ENCODE assay signal across 13 mouse cellular contexts in the genomic region with DNA sequence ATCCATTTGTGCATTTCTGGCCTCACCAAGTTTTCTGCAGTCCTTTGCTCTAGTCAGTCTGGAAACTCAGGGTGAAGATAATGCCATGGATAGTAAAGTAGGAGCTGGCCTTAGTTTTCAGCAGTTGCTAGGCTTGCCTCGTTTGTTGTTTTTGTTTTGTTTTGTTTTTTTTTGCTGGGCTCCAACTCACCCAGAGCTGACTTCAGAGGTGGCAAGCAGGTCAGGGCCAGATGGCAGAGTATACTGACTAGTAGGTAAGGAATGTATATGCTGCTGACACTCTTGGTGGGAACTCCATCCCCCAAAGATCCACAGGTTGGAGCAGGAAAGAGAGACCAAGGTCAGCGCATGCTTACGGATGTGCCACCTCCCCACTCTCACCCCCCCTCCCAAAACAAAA. TPM values are rescaled to one million over a fixed set of nuclear protein-coding genes. Genes with fewer than 3 reads are reported as not detected.
DNase-seq lines count a peak whose midpoint lies in the region; ATAC-seq lines count a peak whose summit lies in the region.
"Had no signal": no experiment of that assay in that cellular context is flagged by ENCODE, and none has a peak within 500 bp of the region (broad histone marks: within the 10 kb centered on the region; RNA-seq: fewer than 3 reads in every experiment).

No protein-coding gene starts in this region.

- no peaks in the 10 kb centered on the region for H3K9me3 ChIP-seq in heart, embryonic 10.5 days
- H3K9me3 ChIP-seq in kidney, embryonic 14.5 days (ENCODE audit: control insufficient read depth, low read length): no peaks in the 10 kb centered on the region
- no peaks in the 10 kb centered on the region for H3K9me3 ChIP-seq in embryonic facial prominence, embryonic 13.5 days
- no peaks in the 10 kb centered on the region for H3K9me3 ChIP-seq in stomach, embryonic 14.5 days (ENCODE audit: control insufficient read depth, low read depth, low read length)
- no peaks in the 10 kb centered on the region for H3K9me3 ChIP-seq in midbrain, embryonic 10.5 days (replicated peaks)
- H3K9me3 ChIP-seq: lung, embryonic 15.5 days had no signal

- DNase-seq in heart, embryonic 10.5 days (ENCODE audit: low spot score): no peak
- no peak for DNase-seq in heart, adult 18-20 months
- no peak for DNase-seq in kidney, postnatal 25 days
- no peak for DNase-seq in left cerebral cortex, adult 11 months (ENCODE audit: low spot score)
- DNase-seq in midbrain, embryonic 10.5 days (ENCODE audit: low spot score): no peak
- DNase-seq: adrenal gland, postnatal 14 days; thymus, postnatal 25 days had no signal

- H3K36me3 ChIP-seq in heart, embryonic 10.5 days: no peaks in the 10 kb centered on the region
- no peaks in the 10 kb centered on the region for H3K36me3 ChIP-seq in kidney, embryonic 14.5 days (ENCODE audit: control insufficient read depth, insufficient read depth, low read length)
- no peaks in the 10 kb centered on the region for H3K36me3 ChIP-seq in embryonic facial prominence, embryonic 13.5 days
- H3K36me3 ChIP-seq in stomach, embryonic 14.5 days (ENCODE audit: control insufficient read depth, insufficient read depth, low read length): no peaks in the 10 kb centered on the region
- no peaks in the 10 kb centered on the region for H3K36me3 ChIP-seq in midbrain, embryonic 10.5 days
- H3K36me3 ChIP-seq: lung, embryonic 15.5 days had no signal

- no peak overlapping the region for H3K4me3 ChIP-seq in heart, embryonic 10.5 days
- no peak overlapping the region for H3K4me3 ChIP-seq in kidney, embryonic 14.5 days (ENCODE audit: low read length)
- H3K4me3 ChIP-seq in embryonic facial prominence, embryonic 13.5 days: no peak overlapping the region
- no peak overlapping the region for H3K4me3 ChIP-seq in stomach, embryonic 14.5 days (ENCODE audit: low read depth, low read length)
- no peak overlapping the region for H3K4me3 ChIP-seq in midbrain, embryonic 10.5 days
- H3K4me3 ChIP-seq: lung, embryonic 15.5 days had no signal

- 24% methylated on average over 3 of the region's 3 CpGs for WGBS in heart, embryonic 10.5 days
- 29% methylated on average over 3 of the region's 3 CpGs for WGBS in kidney, embryonic 14.5 days
- WGBS in embryonic facial prominence, embryonic 13.5 days: 13% methylated on average over 3 of the region's 3 CpGs
- WGBS in stomach, embryonic 14.5 days: 37% methylated on average over 3 of the region's 3 CpGs
- 48% methylated on average over 3 of the region's 3 CpGs for WGBS in midbrain, embryonic 10.5 days

- no peak for ATAC-seq in kidney, embryonic 14.5 days (ENCODE audit: low FRiP score, low TSS enrichment)
- no peak for ATAC-seq in embryonic facial prominence, embryonic 13.5 days (ENCODE audit: insufficient number of reproducible peaks, insufficient read depth, low FRiP score, low TSS enrichment, low read depth)
- no peak for ATAC-seq in stomach, embryonic 14.5 days (ENCODE audit: insufficient number of reproducible peaks, insufficient read depth, low FRiP score, low read depth)

- peak overlapping the region; percentile 70 for H3K27ac ChIP-seq in heart, embryonic 10.5 days
- 0 out of 2 replicates have a peak overlapping the region, but pooled peaks have one; percentile 7 for H3K27ac ChIP-seq in kidney, embryonic 14.5 days (ENCODE audit: low read depth, low read length)
- peak overlapping the region; percentile 89 for H3K27ac ChIP-seq in embryonic facial prominence, embryonic 13.5 days
- H3K27ac ChIP-seq in stomach, embryonic 14.5 days (ENCODE audit: low read length): peak overlapping the region; percentile 30; the same call in 1 of the 2 replicates
- no peak overlapping the region for H3K27ac ChIP-seq in midbrain, embryonic 10.5 days (replicated peaks)
- H3K27ac ChIP-seq: lung, embryonic 15.5 days had no signal

- no peaks in the 10 kb centered on the region for H3K27me3 ChIP-seq in heart, embryonic 10.5 days (ENCODE audit: insufficient read depth, poor library complexity, severe bottlenecking)
- H3K27me3 ChIP-seq in kidney, embryonic 14.5 days (ENCODE audit: control insufficient read depth, insufficient read depth, low read length): no peaks in the 10 kb centered on the region
- H3K27me3 ChIP-seq in embryonic facial prominence, embryonic 13.5 days: no peaks in the 10 kb centered on the region
- H3K27me3 ChIP-seq in stomach, embryonic 14.5 days (ENCODE audit: control insufficient read depth, insufficient read depth, low read length): no peaks in the 10 kb centered on the region
- H3K27me3 ChIP-seq in midbrain, embryonic 10.5 days (ENCODE audit: low read depth, poor library complexity, severe bottlenecking): peaks cover 39% of the 10 kb centered on the region
- H3K27me3 ChIP-seq: lung, embryonic 15.5 days had no signal

- no peak overlapping the region for H3K4me2 ChIP-seq in kidney, embryonic 14.5 days (replicated peaks; ENCODE audit: low read depth, low read length)
- peak overlapping the region; percentile 37; the same call in 1 of the 2 replicates for H3K4me2 ChIP-seq in embryonic facial prominence, embryonic 13.5 days
- H3K4me2 ChIP-seq in stomach, embryonic 14.5 days (replicated peaks; ENCODE audit: low read depth, low read length): no peak overlapping the region
- H3K4me2 ChIP-seq: lung, embryonic 15.5 days had no signal

- H3K9ac ChIP-seq in kidney, embryonic 14.5 days (ENCODE audit: low read depth, low read length): no peak overlapping the region
- no peak overlapping the region for H3K9ac ChIP-seq in embryonic facial prominence, embryonic 13.5 days
- no peak overlapping the region for H3K9ac ChIP-seq in stomach, embryonic 14.5 days (replicated peaks; ENCODE audit: low read depth, low read length)
- H3K9ac ChIP-seq: lung, embryonic 15.5 days had no signal

- H3K4me1 ChIP-seq in heart, embryonic 10.5 days: peaks cover 94% of the 10 kb centered on the region
- H3K4me1 ChIP-seq in kidney, embryonic 14.5 days (ENCODE audit: control insufficient read depth, insufficient read depth, low read length): peaks cover 68% of the 10 kb centered on the region
- peaks cover 99% of the 10 kb centered on the region for H3K4me1 ChIP-seq in embryonic facial prominence, embryonic 13.5 days
- H3K4me1 ChIP-seq in stomach, embryonic 14.5 days (ENCODE audit: control insufficient read depth, insufficient read depth, low read length): peaks cover 69% of the 10 kb centered on the region
- peaks cover 95% of the 10 kb centered on the region for H3K4me1 ChIP-seq in midbrain, embryonic 10.5 days

RNA-seq across cellular contexts. Expression of a gene that starts 31.4 kb away (rescaled TPM):
- polyA plus RNA-seq in heart, embryonic 10.5 days (2016; fragmentation: Nextera tagmentation; extraction: Ambion mirVana): 2.6 and 3.0 TPM in 2 replicates
- total RNA-seq in heart, adult 18-20 months (2021): 1 to 10 TPM; 3.7 to 4.1 TPM
- 6.8 and 9.2 TPM in 2 replicates for polyA plus RNA-seq in kidney, embryonic 14.5 days (2014; fragmentation: Nextera tagmentation; extraction: Ambion mirVana)
- polyA plus RNA-seq in embryonic facial prominence, embryonic 13.5 days (2015; fragmentation: Nextera tagmentation; extraction: Ambion mirVana): 6.8 and 6.9 TPM in 2 replicates
- polyA plus RNA-seq in stomach, embryonic 14.5 days (2014; fragmentation: Nextera tagmentation; extraction: Ambion mirVana): 4.0 and 5.2 TPM in 2 replicates
- 6.4 and 7.6 TPM in 2 replicates for polyA plus RNA-seq in midbrain, embryonic 10.5 days (2016; fragmentation: Nextera tagmentation; extraction: Ambion mirVana)
- total RNA-seq: common myeloid progenitor, adult 5-6 weeks; hematopoietic stem cell, adult 5-6 weeks had no signal

RNA-seq across cellular contexts. Expression of a gene that starts 44.6 kb away (rescaled TPM):
- 8.6 and 13.0 TPM in 2 replicates for polyA plus RNA-seq in heart, embryonic 10.5 days (2016; fragmentation: Nextera tagmentation; extraction: Ambion mirVana)
- total RNA-seq in heart, adult 18-20 months (2021): 10 to 100 TPM; 24.5 to 26.1 TPM
- 7.7 and 15.0 TPM in 2 replicates for polyA plus RNA-seq in kidney, embryonic 14.5 days (2014; fragmentation: Nextera tagmentation; extraction: Ambion mirVana)
- polyA plus RNA-seq in embryonic facial prominence, embryonic 13.5 days (2015; fragmentation: Nextera tagmentation; extraction: Ambion mirVana): 12.6 and 12.8 TPM in 2 replicates
- 16.4 and 17.3 TPM in 2 replicates for polyA plus RNA-seq in stomach, embryonic 14.5 days (2014; fragmentation: Nextera tagmentation; extraction: Ambion mirVana)
- 1.6 and 1.9 TPM in 2 replicates for polyA plus RNA-seq in midbrain, embryonic 10.5 days (2016; fragmentation: Nextera tagmentation; extraction: Ambion mirVana)
